14 mouse cellular contexts compared by ENCODE assay signal in the genomic region with DNA sequence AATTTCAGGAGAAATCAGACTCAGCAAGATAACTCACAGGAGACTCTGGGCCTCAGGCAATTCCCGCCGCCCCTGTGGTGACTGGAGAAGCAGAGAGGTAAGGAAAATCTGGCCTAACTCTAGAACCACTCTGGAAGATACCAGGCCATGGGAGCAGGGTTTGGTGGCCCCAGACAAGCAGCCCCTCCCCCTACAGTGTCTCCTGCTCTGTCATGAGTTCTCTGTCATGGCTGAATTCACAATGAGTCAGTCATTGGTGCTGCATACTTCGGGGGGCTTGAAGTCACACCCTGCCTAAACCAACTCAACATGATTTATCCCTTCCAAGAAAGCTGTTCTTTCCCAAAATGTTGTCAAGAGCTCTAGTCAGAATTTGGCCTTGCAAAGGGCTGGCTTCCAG. TPM values are rescaled to one million over a fixed set of nuclear protein-coding genes. Genes with fewer than 3 reads are reported as not detected.
DNase-seq lines count a peak whose midpoint lies in the region; ATAC-seq and TF ChIP-seq lines count a peak whose summit lies in the region.
"Had no signal": no experiment of that assay in that cellular context is flagged by ENCODE, and none has a peak within 500 bp of the region (broad histone marks: within the 10 kb centered on the region; RNA-seq: fewer than 3 reads in every experiment).

No protein-coding gene starts in this region.

- H3K36me3 ChIP-seq in forebrain, embryonic 10.5 days (replicated peaks): no peaks in the 10 kb centered on the region; the same call in none of the 2 replicates
- H3K36me3 ChIP-seq in forebrain, embryonic 16.5 days (ENCODE audit: control insufficient read depth, insufficient read depth): no peaks in the 10 kb centered on the region
- no peaks in the 10 kb centered on the region for H3K36me3 ChIP-seq in kidney, postnatal 0 days (ENCODE audit: insufficient read depth, low read length)
- H3K36me3 ChIP-seq in embryonic facial prominence, embryonic 10.5 days (replicated peaks): 0 out of 2 replicates have a peak, but pooled peaks cover 10% of the 10 kb centered on the region
- H3K36me3 ChIP-seq in liver, embryonic 16.5 days (ENCODE audit: control insufficient read depth, insufficient read depth): peaks cover 2% of the 10 kb centered on the region; the same call in 1 of the 2 replicates
- H3K36me3 ChIP-seq: hindbrain, embryonic 15.5 days had no signal

- 77% methylated on average over 3 of the region's 3 CpGs for WGBS in forebrain, embryonic 10.5 days
- 81% methylated on average over 3 of the region's 3 CpGs for WGBS in forebrain, embryonic 16.5 days
- 32% methylated on average over 3 of the region's 3 CpGs for WGBS in kidney, postnatal 0 days
- 73% methylated on average over 3 of the region's 3 CpGs for WGBS in embryonic facial prominence, embryonic 10.5 days
- 61% methylated on average over 3 of the region's 3 CpGs for WGBS in liver, embryonic 16.5 days (ENCODE audit: insufficient replicate concordance)

- H3K27me3 ChIP-seq in forebrain, embryonic 10.5 days (ENCODE audit: poor library complexity, severe bottlenecking): no peaks in the 10 kb centered on the region
- H3K27me3 ChIP-seq in forebrain, embryonic 16.5 days (replicated peaks; ENCODE audit: control insufficient read depth, insufficient read depth, low read length): no peaks in the 10 kb centered on the region
- no peaks in the 10 kb centered on the region for H3K27me3 ChIP-seq in kidney, postnatal 0 days (ENCODE audit: insufficient read depth, low read length)
- no peaks in the 10 kb centered on the region for H3K27me3 ChIP-seq in embryonic facial prominence, embryonic 10.5 days (replicated peaks; ENCODE audit: low read depth, poor library complexity, severe bottlenecking)
- H3K27me3 ChIP-seq in liver, embryonic 16.5 days (ENCODE audit: control insufficient read depth, insufficient read depth, low read depth, low read length): no peaks in the 10 kb centered on the region
- H3K27me3 ChIP-seq: hindbrain, embryonic 15.5 days had no signal

- H3K9me3 ChIP-seq in forebrain, embryonic 10.5 days: no peaks in the 10 kb centered on the region
- no peaks in the 10 kb centered on the region for H3K9me3 ChIP-seq in forebrain, embryonic 16.5 days (ENCODE audit: control insufficient read depth, low read length)
- no peaks in the 10 kb centered on the region for H3K9me3 ChIP-seq in kidney, postnatal 0 days (replicated peaks; ENCODE audit: low read length)
- H3K9me3 ChIP-seq in embryonic facial prominence, embryonic 10.5 days: no peaks in the 10 kb centered on the region
- H3K9me3 ChIP-seq in liver, embryonic 16.5 days (replicated peaks; ENCODE audit: control insufficient read depth, low read length): no peaks in the 10 kb centered on the region
- H3K9me3 ChIP-seq: hindbrain, embryonic 15.5 days had no signal

- no peak overlapping the region for H3K4me2 ChIP-seq in forebrain, embryonic 16.5 days (ENCODE audit: low read length)
- H3K4me2 ChIP-seq in kidney, postnatal 0 days (ENCODE audit: low read length): no peak overlapping the region
- no peak overlapping the region for H3K4me2 ChIP-seq in liver, embryonic 16.5 days (ENCODE audit: low read depth, low read length)
- H3K4me2 ChIP-seq: hindbrain, embryonic 15.5 days had no signal

- no peak overlapping the region for H3K9ac ChIP-seq in forebrain, embryonic 16.5 days (replicated peaks; ENCODE audit: low read depth, low read length)
- no peak overlapping the region for H3K9ac ChIP-seq in kidney, postnatal 0 days (ENCODE audit: low read depth, low read length)
- H3K9ac ChIP-seq in liver, embryonic 16.5 days (ENCODE audit: low read depth, low read length): no peak overlapping the region
- H3K9ac ChIP-seq: forebrain, postnatal 0 days; hindbrain, embryonic 15.5 days had no signal

- no peak for ATAC-seq in forebrain, embryonic 16.5 days
- ATAC-seq in kidney, postnatal 0 days (replicated peaks; ENCODE audit: low FRiP score, low read depth): no peak
- ATAC-seq in liver, embryonic 16.5 days (ENCODE audit: low read depth): no peak
- ATAC-seq: activated CD4-positive, CD25-positive, alpha-beta regulatory T cell, adult 4 months; forebrain, postnatal 0 days had no signal

- DNase-seq in forebrain, embryonic 10.5 days (ENCODE audit: extremely low spot score, low spot score): no peak
- DNase-seq in kidney, postnatal 0 days (ENCODE audit: low spot score): peak; percentile 55
- DNase-seq in kidney, adult 9 months: no peak
- no peak for DNase-seq in embryonic facial prominence, embryonic 10.5 days (ENCODE audit: low spot score)
- no peak for DNase-seq in c-Kit-positive CD71-positive TER-119-positive erythroid progenitor cells, embryonic 14.5 days (ENCODE audit: low spot score)
- no peak for DNase-seq in urinary bladder, adult 18-20 months (ENCODE audit: low spot score in 2 of 2)
- DNase-seq: forebrain, postnatal 0 days; lung, postnatal 36 days; right cerebral cortex, postnatal 4 days; thymus, postnatal 14 days had no signal

- no peak overlapping the region for H3K4me3 ChIP-seq in forebrain, embryonic 10.5 days
- H3K4me3 ChIP-seq in forebrain, embryonic 16.5 days (replicated peaks; ENCODE audit: low read length): no peak overlapping the region
- H3K4me3 ChIP-seq in kidney, postnatal 0 days (replicated peaks; ENCODE audit: low read depth, low read length): no peak overlapping the region
- H3K4me3 ChIP-seq in embryonic facial prominence, embryonic 10.5 days: no peak overlapping the region
- no peak overlapping the region for H3K4me3 ChIP-seq in liver, embryonic 16.5 days (ENCODE audit: low read depth, low read length)
- H3K4me3 ChIP-seq: hindbrain, embryonic 15.5 days had no signal

- TF ChIP-seq CTCF in kidney, postnatal 0 days (IDR thresholded peaks at IDR 0.05; ENCODE audit: low read depth): no peak

- peak overlapping the region; percentile 48; the same call in 1 of the 2 replicates for H3K27ac ChIP-seq in forebrain, embryonic 10.5 days
- H3K27ac ChIP-seq in forebrain, embryonic 16.5 days (ENCODE audit: low read length): no peak overlapping the region
- H3K27ac ChIP-seq in kidney, postnatal 0 days: peak overlapping the region; percentile 69
- H3K27ac ChIP-seq in embryonic facial prominence, embryonic 10.5 days (replicated peaks): peak overlapping the region; percentile 36; the same call in 1 of the 2 replicates
- H3K27ac ChIP-seq in liver, embryonic 16.5 days (ENCODE audit: low read length): peak overlapping the region; percentile 43
- H3K27ac ChIP-seq: hindbrain, embryonic 15.5 days had no signal

- peaks cover 74% of the 10 kb centered on the region for H3K4me1 ChIP-seq in forebrain, embryonic 10.5 days
- peaks cover 19% of the 10 kb centered on the region for H3K4me1 ChIP-seq in forebrain, embryonic 16.5 days (replicated peaks; ENCODE audit: control insufficient read depth, insufficient read depth, low read length)
- H3K4me1 ChIP-seq in kidney, postnatal 0 days (replicated peaks; ENCODE audit: insufficient read depth, low read length): peaks cover 81% of the 10 kb centered on the region
- peaks cover 88% of the 10 kb centered on the region for H3K4me1 ChIP-seq in embryonic facial prominence, embryonic 10.5 days
- peaks cover 81% of the 10 kb centered on the region for H3K4me1 ChIP-seq in liver, embryonic 16.5 days (ENCODE audit: control insufficient read depth, low read depth, low read length)

RNA-seq across cellular contexts. Expression of a gene that starts 18.3 kb away (rescaled TPM):
- polyA plus RNA-seq in forebrain, embryonic 10.5 days (2016; fragmentation: Nextera tagmentation; extraction: Ambion mirVana): 35.6 and 36.8 TPM in 2 replicates
- polyA plus RNA-seq in forebrain, embryonic 16.5 days (2015; fragmentation: Nextera tagmentation; extraction: Ambion mirVana): 12.2 and 13.6 TPM in 2 replicates
- polyA plus RNA-seq in kidney, postnatal 0 days (2015; fragmentation: Nextera tagmentation; extraction: Ambion mirVana): 52.9 and 57.2 TPM in 2 replicates
- polyA plus RNA-seq in embryonic facial prominence, embryonic 10.5 days (2016; fragmentation: Nextera tagmentation; extraction: Ambion mirVana): 45.7 and 46.9 TPM in 2 replicates
- polyA plus RNA-seq in liver, embryonic 16.5 days (2015; fragmentation: Nextera tagmentation; extraction: Ambion mirVana): 19.7 and 21.9 TPM in 2 replicates
